Mouse (Mus musculus) olfactory bulb, adult 2 months (tissue): ENCODE measurements around the gene Gm44973.

Experiments used
- CTCF ChIP-seq: fragments of 200-500 bp; IDR thresholded peaks from 2 replicates; pipeline ENCODE4 v1.5.1; 2012; ENCODE audit warnings: low read depth, mild to moderate bottlenecking, low read length, moderate library complexity; ENCODE audit not compliant: insufficient read depth
- POLR2A ChIP-seq: fragments of 200-500 bp; IDR thresholded peaks from 2 replicates; pipeline ENCODE4 v1.6.1; 2012; ENCODE audit warnings: mild to moderate bottlenecking, low read depth, low read length, moderate library complexity; ENCODE audit not compliant: insufficient read depth

- no peak for TF ChIP-seq CTCF
- no peak for TF ChIP-seq POLR2A
Measured at GRCm38 (mm10) chr7:5062360-5063001, 47.2 kb downstream of the Gm44973 start.
